Mouse (Mus musculus) heart, embryonic 11.5 days (tissue): ENCODE results near the gene Zswim7. TPM values are rescaled to one million over a fixed set of nuclear protein-coding genes. Genes with fewer than 3 reads are reported as not detected.
"Not testable (repeated sequence)": the region's sequence is repeated elsewhere in the genome, so short reads cannot be mapped to it uniquely, and the experiment has no call there.

Experiments
- ATAC-seq: fragments of 200-750 bp; cut with Nextera tagmentation; replicated peaks from 2 replicates; pipeline ENCODE4 v1.8.0; 2017; ENCODE audit warnings: moderate library complexity; ENCODE audit not compliant: insufficient number of reproducible peaks, low FRiP score, low TSS enrichment
- H3K27ac ChIP-seq: fragments of 300-500 bp; sonication (generic); 2 replicates; pipeline ENCODE4 v1.5.1; 2014; ENCODE audit warnings: mild to moderate bottlenecking, low read depth, low read length
- H3K27me3 ChIP-seq: fragments of 300-500 bp; sonication (generic); 2 replicates; pipeline ENCODE4 v1.6.1; 2014; ENCODE audit warnings: mild to moderate bottlenecking, low read length, mixed read lengths; ENCODE audit not compliant: control insufficient read depth, insufficient read depth
- H3K36me3 ChIP-seq: fragments of 300-500 bp; sonication (generic); 2 replicates; pipeline ENCODE4 v1.6.1; 2014; ENCODE audit warnings: mild to moderate bottlenecking, low read length, moderate library complexity, mixed read lengths; ENCODE audit not compliant: control insufficient read depth, insufficient read depth
- H3K4me1 ChIP-seq: fragments of 300-500 bp; sonication (generic); 2 replicates; pipeline ENCODE4 v1.6.1; 2014; ENCODE audit warnings: low read length; ENCODE audit not compliant: control insufficient read depth, insufficient read depth
- H3K4me2 ChIP-seq: fragments of 300-500 bp; sonication (generic); 2 replicates; pipeline ENCODE4 v1.6.1; 2014; ENCODE audit warnings: mild to moderate bottlenecking, moderate library complexity
- H3K4me3 ChIP-seq: fragments of 300-500 bp; sonication (generic); 2 replicates; pipeline ENCODE4 v1.5.1; 2014; ENCODE audit warnings: low read depth, low read length
- H3K9ac ChIP-seq: fragments of 300-500 bp; sonication (generic); 2 replicates; pipeline ENCODE4 v1.6.1; 2014; ENCODE audit warnings: mild to moderate bottlenecking, low read depth, low read length, moderate library complexity
- H3K9me3 ChIP-seq: fragments of 300-500 bp; sonication (generic); replicated peaks from 2 replicates; pipeline ENCODE4 v1.6.1; 2016; ENCODE audit warnings: low read length; ENCODE audit not compliant: control insufficient read depth
- WGBS: fragments of 180-500 bp; shearing (Covaris S2); extraction: QIAGEN DNeasy Blood & Tissue Kit; methylation state at CpG from one replicate; pipeline ENCODE4 v1.1.7; 2014; ENCODE audit not compliant: insufficient replicate concordance; 5-methylcytosine and 5-hydroxymethylcytosine counted together
- polyA plus RNA-seq: library from polyadenylated mRNA; unstranded; fragments of >200 nt; fragmentation: Nextera tagmentation; extraction: Ambion mirVana; gene quantifications from 2 replicates; pipeline ENCODE4 v1.2.1, GENCODE M21; 2014

The Zswim7 gene
- polyA plus RNA-seq, 1 experiment from 2014 or later = 19.3 TPM

DNA sequence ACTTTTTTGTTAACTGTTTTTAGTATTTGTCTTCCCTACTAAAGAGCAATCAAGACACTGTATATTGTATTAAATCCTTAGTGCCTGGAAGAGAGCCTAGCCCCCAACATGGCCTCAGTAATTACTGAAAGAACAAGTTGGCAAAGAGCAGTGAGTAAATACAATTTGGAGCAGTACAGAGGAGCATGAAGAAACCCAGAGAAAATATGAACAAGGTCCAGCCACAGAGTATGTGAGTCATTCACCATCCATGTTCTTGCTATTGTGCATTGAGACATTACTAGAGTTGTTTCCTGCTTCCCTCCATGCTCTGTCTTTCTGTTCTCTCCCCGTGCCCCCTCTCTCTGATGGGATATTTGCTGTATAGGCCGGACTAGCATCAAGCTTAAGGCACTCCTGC, 12.9 kb upstream of the Zswim7 start:
- no peaks in the 10 kb centered on the region for H3K27me3 ChIP-seq
- H3K9ac ChIP-seq = no peak overlapping the region
- H3K4me3 ChIP-seq = no peak overlapping the region
- 90% methylated on average over 2 of the region's 2 CpGs for WGBS
- no peaks in the 10 kb centered on the region for H3K9me3 ChIP-seq
- ATAC-seq = no peak
- no peak overlapping the region for H3K4me2 ChIP-seq
- no peak overlapping the region for H3K27ac ChIP-seq
- 0 out of 2 replicates have a peak, but pooled peaks cover 2% of the 10 kb centered on the region for H3K36me3 ChIP-seq
- H3K4me1 ChIP-seq = no peaks in the 10 kb centered on the region

DNA sequence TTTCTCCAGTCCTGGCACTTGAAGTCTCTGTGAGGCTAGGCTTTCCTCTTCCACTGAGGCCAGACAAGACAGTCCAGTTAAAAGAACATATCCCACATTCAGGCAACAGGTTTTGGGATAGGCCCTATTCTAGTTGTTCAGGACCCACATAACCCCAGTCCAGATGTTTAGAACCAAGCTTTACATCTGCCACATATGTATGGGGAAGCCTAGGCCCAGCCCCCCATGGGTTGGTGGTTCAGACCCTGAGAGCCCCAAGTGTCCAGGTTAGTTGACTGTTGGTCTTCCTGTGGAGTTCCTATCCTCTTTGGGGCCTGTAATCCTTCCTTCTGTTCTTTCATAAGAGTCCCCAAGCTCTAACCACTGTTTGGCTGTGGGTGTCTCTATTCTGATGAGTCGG, 6.5 kb upstream of the Zswim7 start:
- WGBS = 89% methylated on average over 1 of the region's 1 CpGs
- Histone ChIP-seq H3K27ac (no peak overlapping the region), H3K9ac (no peak overlapping the region), H3K27me3 (no peaks in the 10 kb centered on the region), H3K4me3 (no peak overlapping the region), H3K9me3 (no peaks in the 10 kb centered on the region), H3K36me3 (no peaks in the 10 kb centered on the region), H3K4me2 (no peak overlapping the region), H3K4me1 (no peaks in the 10 kb centered on the region)
- no peak for ATAC-seq

DNA sequence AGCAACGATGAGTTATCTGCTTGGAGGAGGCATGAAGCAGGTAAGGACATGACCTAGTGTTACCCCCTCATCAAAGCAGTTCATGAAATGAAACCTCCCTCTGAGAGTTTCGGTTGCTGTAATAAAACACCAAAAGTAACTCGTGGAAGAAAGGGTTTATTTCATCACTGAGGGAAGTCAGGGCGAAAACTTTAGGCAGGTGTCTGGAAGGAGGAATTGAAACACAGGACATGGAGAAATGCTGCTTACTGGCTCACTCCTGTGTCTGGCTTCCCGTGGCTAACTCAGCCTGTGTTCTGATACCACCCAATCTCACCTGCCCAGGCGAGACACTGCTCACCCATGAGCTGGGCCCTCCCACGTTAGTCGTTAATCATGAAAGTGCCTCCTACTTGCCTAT, 3.8 kb upstream of the Zswim7 start:
- Histone ChIP-seq H3K36me3 (no peaks in the 10 kb centered on the region), H3K4me1 (no peaks in the 10 kb centered on the region; the same call in 1 of the 2 replicates), H3K27ac (no peak overlapping the region), H3K9me3 (no peaks in the 10 kb centered on the region), H3K4me3 (no peak overlapping the region), H3K9ac (no peak overlapping the region), H3K27me3 (no peaks in the 10 kb centered on the region), H3K4me2 (no peak overlapping the region)
- no peak for ATAC-seq
- WGBS = 81% methylated on average over 8 of the region's 8 CpGs

DNA sequence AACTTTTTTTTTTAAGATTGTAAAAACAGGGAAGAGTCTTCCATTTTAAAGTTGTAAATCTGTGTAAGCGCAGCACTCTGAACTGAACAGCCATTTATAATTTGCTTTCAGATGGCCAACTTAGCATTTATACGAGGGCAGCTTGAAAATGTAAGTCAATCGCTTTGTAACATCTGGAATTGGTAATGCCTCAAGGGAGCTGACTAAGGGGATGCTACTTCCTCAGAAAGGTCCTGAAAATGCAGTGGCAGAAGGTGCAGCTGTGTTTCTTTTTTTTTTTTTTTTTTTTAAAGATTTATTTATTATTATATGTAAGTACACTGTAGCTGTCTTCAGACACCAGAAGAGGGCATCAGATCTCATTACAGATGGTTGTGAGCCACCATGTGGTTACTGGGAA, 2.8 kb upstream of the Zswim7 start:
- H3K4me1 ChIP-seq, H3K4me2 ChIP-seq, H3K9me3 ChIP-seq, H3K9ac ChIP-seq, H3K36me3 ChIP-seq, H3K27me3 ChIP-seq, ATAC-seq, H3K4me3 ChIP-seq, H3K27ac ChIP-seq: not testable (repeated sequence)
- 90% methylated on average over 3 of the region's 3 CpGs for WGBS

DNA sequence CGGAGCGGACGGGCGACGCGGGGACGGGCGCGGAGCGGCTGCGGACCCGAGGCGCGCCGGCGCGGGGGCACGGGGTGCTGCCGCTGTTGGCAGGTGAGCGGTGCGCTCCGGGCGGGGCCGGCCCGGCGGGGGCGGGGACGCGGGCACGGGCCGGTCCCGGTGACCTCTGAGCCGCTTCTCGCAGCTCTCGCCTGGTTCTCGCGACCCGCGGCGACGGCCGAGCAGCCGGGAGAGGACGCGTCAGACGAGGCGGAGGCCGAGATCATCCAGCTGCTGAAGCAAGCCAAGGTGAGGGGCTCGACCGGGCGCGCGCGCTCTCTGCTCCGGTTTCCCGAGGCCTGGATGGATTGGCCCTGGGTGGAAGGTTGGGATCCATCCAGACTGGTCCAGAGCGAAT, 424 bp upstream of the Zswim7 start:
- 1% methylated on average over 41 of the region's 57 CpGs for WGBS
- Histone ChIP-seq H3K4me3 (peak overlapping the region; percentile 94), H3K27ac (peak overlapping the region; percentile 88), H3K4me2 (peak overlapping the region; percentile 90), H3K9me3 (no peaks in the 10 kb centered on the region), H3K4me1 (no peaks in the 10 kb centered on the region; the same call in 1 of the 2 replicates), H3K36me3 (no peaks in the 10 kb centered on the region), H3K27me3 (no peaks in the 10 kb centered on the region), H3K9ac (peak overlapping the region; percentile 86)
- ATAC-seq = peak; percentile 77

DNA sequence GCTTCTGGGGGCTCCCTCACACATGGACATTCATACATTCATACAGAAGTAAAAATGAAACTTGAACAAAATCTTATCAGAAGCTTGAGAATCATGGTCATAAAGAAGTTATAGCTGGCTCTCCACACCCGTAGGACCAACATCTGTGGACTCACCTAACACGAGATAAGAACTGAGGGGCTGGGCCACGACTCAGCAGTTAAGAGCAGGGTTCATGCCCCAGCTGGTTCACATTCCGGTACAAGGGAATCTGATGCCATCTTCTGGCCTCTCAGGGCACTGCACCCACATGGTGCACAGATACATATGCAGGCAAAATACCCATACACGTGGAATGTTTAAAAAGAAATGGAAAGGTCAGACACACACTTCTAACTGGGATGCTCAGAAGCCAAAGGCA, 3.1 kb downstream of the Zswim7 start:
- WGBS = 20% methylated on average over 5 of the region's 5 CpGs
- H3K27ac ChIP-seq = no peak overlapping the region
- no peaks in the 10 kb centered on the region for H3K27me3 ChIP-seq
- H3K4me3 ChIP-seq = no peak overlapping the region
- 0 out of 2 replicates have a peak, but pooled peaks have one; percentile 3 for ATAC-seq
- H3K36me3 ChIP-seq = no peaks in the 10 kb centered on the region
- no peaks in the 10 kb centered on the region; the same call in 1 of the 2 replicates for H3K4me1 ChIP-seq
- no peak overlapping the region for H3K9ac ChIP-seq
- no peak overlapping the region for H3K4me2 ChIP-seq
- H3K9me3 ChIP-seq = no peaks in the 10 kb centered on the region

DNA sequence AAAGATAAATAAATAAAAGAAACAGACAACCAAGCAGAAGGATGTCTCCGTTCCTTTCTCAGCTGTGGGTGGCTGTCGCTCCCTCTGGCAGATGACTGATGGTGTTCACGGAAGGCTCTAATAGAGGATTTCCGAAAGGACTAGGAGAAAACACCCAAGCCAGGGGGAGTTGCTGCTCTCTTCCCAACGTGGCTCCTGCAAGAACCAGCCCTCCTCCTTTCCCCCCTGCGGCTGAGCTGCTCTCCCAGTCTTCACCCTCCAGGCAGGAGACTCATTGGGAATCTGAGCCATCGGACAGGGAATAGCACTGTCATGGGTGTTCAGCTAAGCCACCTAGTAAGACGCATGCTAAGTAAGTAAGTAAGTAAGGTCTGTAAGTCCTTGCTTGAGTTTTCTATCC, 4.1 kb downstream of the Zswim7 start:
- Histone ChIP-seq H3K4me2 (no peak overlapping the region), H3K4me1 (no peaks in the 10 kb centered on the region; the same call in 1 of the 2 replicates), H3K36me3 (no peaks in the 10 kb centered on the region), H3K27me3 (no peaks in the 10 kb centered on the region), H3K27ac (no peak overlapping the region), H3K9me3 (no peaks in the 10 kb centered on the region), H3K9ac (no peak overlapping the region), H3K4me3 (no peak overlapping the region)
- ATAC-seq = no peak
- 33% methylated on average over 8 of the region's 8 CpGs for WGBS

DNA sequence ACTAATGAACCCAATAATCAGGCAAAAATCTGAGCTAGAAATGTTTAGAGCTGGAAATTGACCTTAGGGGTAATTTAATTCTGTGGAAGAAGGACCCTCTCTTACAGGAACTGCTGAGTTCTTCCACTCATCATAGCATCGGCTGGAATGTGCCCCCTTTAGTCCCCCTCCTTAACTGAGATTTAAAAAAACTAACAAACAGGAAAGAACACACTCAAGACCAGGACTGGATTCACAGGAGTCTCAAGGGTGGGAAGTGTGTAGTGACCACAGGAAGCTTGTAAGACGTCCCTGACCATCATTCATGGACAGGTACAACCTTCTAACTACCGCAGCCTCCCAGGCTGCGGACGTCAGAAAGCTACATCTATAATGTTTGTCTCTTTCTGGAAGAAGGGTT, 10.3 kb downstream of the Zswim7 start:
- no peak for ATAC-seq
- Histone ChIP-seq H3K27ac (no peak overlapping the region), H3K27me3 (no peaks in the 10 kb centered on the region; the same call in 1 of the 2 replicates), H3K4me3 (no peak overlapping the region), H3K36me3 (no peaks in the 10 kb centered on the region), H3K4me1 (peaks cover 5% of the 10 kb centered on the region), H3K9me3 (no peaks in the 10 kb centered on the region), H3K9ac (no peak overlapping the region), H3K4me2 (no peak overlapping the region)
- 54% methylated on average over 5 of the region's 5 CpGs for WGBS

DNA sequence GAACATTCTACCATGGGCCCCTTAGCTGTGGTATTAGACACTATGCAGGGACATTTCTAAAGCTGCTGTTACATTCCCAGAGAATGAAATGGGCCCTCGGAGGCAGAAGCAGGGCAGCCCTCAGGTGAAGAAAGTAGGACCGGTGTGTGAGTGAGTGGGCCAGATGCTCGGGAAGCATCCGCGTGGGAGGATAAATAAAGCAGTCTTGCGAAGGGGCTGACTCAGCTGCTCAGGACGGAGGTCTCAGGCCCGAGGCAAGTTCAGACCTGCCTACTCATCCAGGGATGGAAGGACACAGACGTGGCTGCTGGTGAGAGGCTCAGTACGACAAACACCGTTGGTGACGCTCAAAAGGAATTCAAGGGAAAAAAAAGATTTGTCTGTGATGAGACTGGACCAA, 12.1 kb downstream of the Zswim7 start:
- Histone ChIP-seq H3K4me1 (peaks cover 6% of the 10 kb centered on the region), H3K4me3 (no peak overlapping the region), H3K27ac (no peak overlapping the region), H3K9me3 (no peaks in the 10 kb centered on the region), H3K4me2 (no peak overlapping the region), H3K27me3 (no peaks in the 10 kb centered on the region; the same call in 1 of the 2 replicates), H3K36me3 (no peaks in the 10 kb centered on the region), H3K9ac (no peak overlapping the region)
- WGBS = 71% methylated on average over 12 of the region's 12 CpGs
- no peak for ATAC-seq
